Mouse (Mus musculus) adrenal gland, postnatal 4 days (tissue): Measurements from ENCODE around the gene Trem3. TPM values are rescaled to one million over a fixed set of nuclear protein-coding genes. Genes with fewer than 3 reads are reported as not detected.

Experiments
- total RNA-seq, 2 experiments: library from RNA; stranded (reverse); gene quantifications; 2 replicates each; pipeline ENCODE4 v1.2.3; 2021

Trem3 gene
- total RNA-seq, 2 experiments from 2014 or later: 0.92 to 1.5 TPM

Other genes starting within 250 kb of the Trem3 start
- gene 1700122O11Rik, start 209.5 kb upstream of the Trem3 start, total RNA-seq: under 1 TPM in 1 of 2 experiments, not detected in 1; 0.56 TPM
- gene 1700067P10Rik, start 158.5 kb upstream of the Trem3 start, total RNA-seq: not detected
- under 1 TPM in 1 of 2 experiments, not detected in 1; 0.28 TPM for gene 9830107B12Rik, start 101.5 kb upstream of the Trem3 start, total RNA-seq
- under 1 TPM; 0.31 to 0.48 TPM for gene A530064D06Rik, start 80.5 kb upstream of the Trem3 start, total RNA-seq
- under 1 TPM; 0.08 to 0.25 TPM for gene Trem1, start 15.0 kb upstream of the Trem3 start, total RNA-seq
- gene Treml4, start 16.5 kb downstream of the Trem3 start, total RNA-seq: 1 to 10 TPM; 1.6 to 2.1 TPM
- gene Treml2, start 51.7 kb downstream of the Trem3 start, total RNA-seq: 1 to 10 TPM in 1 of 2 experiments, under 1 TPM in 1; 0.87 to 1.2 TPM
- 1 to 10 TPM in 1 of 2 experiments, under 1 TPM in 1; 0.50 to 1.0 TPM for gene B430306N03Rik, start 68.4 kb downstream of the Trem3 start, total RNA-seq
- 1 to 10 TPM; 2.1 to 3.1 TPM for gene Trem2, start 98.6 kb downstream of the Trem3 start, total RNA-seq
- 1 to 10 TPM in 1 of 2 experiments, under 1 TPM in 1; 0.62 to 1.7 TPM for gene Treml1, start 112.1 kb downstream of the Trem3 start, total RNA-seq
- gene Nfya, start 162.1 kb downstream of the Trem3 start, total RNA-seq: 10 to 100 TPM; 28.3 to 35.4 TPM
- gene Oard1, start 162.2 kb downstream of the Trem3 start, total RNA-seq: 10 to 100 TPM; 25.6 to 26.9 TPM
- gene Apobec2, start 185.2 kb downstream of the Trem3 start, total RNA-seq: 10 to 100 TPM in 1 of 2 experiments, 1 to 10 TPM in 1; 7.6 to 24.5 TPM
- gene Tspo2, start 203.7 kb downstream of the Trem3 start, total RNA-seq: 1 to 10 TPM; 2.8 to 5.5 TPM
- 1 to 10 TPM in 1 of 2 experiments, not detected in 1; 1.3 TPM for gene Unc5cl, start 207.1 kb downstream of the Trem3 start, total RNA-seq